Mouse (Mus musculus): ENCODE results near the gene Pirt.

The Pirt gene

GRCm38 (mm10) chr11:66902801-66903200 lies 9.0 kb upstream of the Pirt start:
- TF ChIP-seq POU5F1 (IDR thresholded peaks at IDR 0.05; ENCODE audit: borderline replicate concordance, low read length) (no peak), CTCF (conservative IDR thresholded peaks at IDR 0.05; ENCODE audit: low read length) (no peak), NANOG (IDR thresholded peaks at IDR 0.05; ENCODE audit: borderline replicate concordance, low read length) (no peak)
- Histone ChIP-seq H3K27me3 (ENCODE audit: insufficient read depth, low read length) (0 out of 2 replicates have a peak, but pooled peaks cover 6% of the 10 kb centered on the region), H3K36me3 (ENCODE audit: insufficient read depth, low read length) (no peaks in the 10 kb centered on the region), H3K9me3 (ENCODE audit: low read length) (0 out of 2 replicates have a peak, but pooled peaks cover 3% of the 10 kb centered on the region), H3K4me1 (replicated peaks; ENCODE audit: low read depth, low read length) (peaks cover 22% of the 10 kb centered on the region), H3K4me3 (replicated peaks; ENCODE audit: low read length) (no peak overlapping the region)

- no peak for TF ChIP-seq NANOG (IDR thresholded peaks at IDR 0.05; ENCODE audit: borderline replicate concordance, low read length)
- TF ChIP-seq CTCF (conservative IDR thresholded peaks at IDR 0.05; ENCODE audit: low read length): peak; percentile 67
- H3K9me3 ChIP-seq (ENCODE audit: low read length): no peaks in the 10 kb centered on the region
- H3K27me3 ChIP-seq (ENCODE audit: insufficient read depth, low read length): 0 out of 2 replicates have a peak, but pooled peaks cover 2% of the 10 kb centered on the region
- no peaks in the 10 kb centered on the region for H3K36me3 ChIP-seq (ENCODE audit: insufficient read depth, low read length)
- peak overlapping the region; percentile 65 for H3K4me3 ChIP-seq (replicated peaks; ENCODE audit: low read length)
- H3K4me1 ChIP-seq (replicated peaks; ENCODE audit: low read depth, low read length): peaks cover 22% of the 10 kb centered on the region
Observed at GRCm38 (mm10) chr11:66905617-66906384, 6.0 kb upstream of the Pirt start.

- no peak for TF ChIP-seq NANOG (IDR thresholded peaks at IDR 0.05; ENCODE audit: borderline replicate concordance, low read length)
- Histone ChIP-seq H3K4me3 (replicated peaks; ENCODE audit: low read length) (peak overlapping the region; percentile 69), H3K36me3 (ENCODE audit: insufficient read depth, low read length) (no peaks in the 10 kb centered on the region), H3K27me3 (ENCODE audit: insufficient read depth, low read length) (no peaks in the 10 kb centered on the region), H3K4me1 (replicated peaks; ENCODE audit: low read depth, low read length) (peaks cover 45% of the 10 kb centered on the region), H3K9me3 (ENCODE audit: low read length) (no peaks in the 10 kb centered on the region)
Observed at GRCm38 (mm10) chr11:66912531-66913458, 1.0 kb downstream of the Pirt start.

DNA sequence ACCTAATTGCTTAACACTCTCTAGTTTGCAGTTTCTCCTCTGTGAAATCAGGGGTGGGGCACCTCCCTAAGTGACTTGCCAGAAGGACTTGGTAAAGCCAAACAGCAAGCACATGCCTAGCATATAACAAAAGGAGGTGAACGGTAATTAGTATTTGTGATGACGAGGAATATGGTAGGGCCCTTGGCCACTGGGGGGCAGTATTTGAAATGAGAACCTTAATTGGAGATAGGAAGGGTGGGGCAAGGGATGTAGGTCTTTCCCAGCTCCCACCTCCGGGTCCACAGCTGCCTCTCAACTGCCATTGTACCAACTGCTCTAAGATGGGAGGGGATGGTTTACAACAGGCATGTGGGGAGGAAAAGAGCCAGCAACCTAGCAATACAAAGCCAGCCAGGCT lies 2.5 kb downstream of the Pirt start:
- H3K4me3 ChIP-seq (replicated peaks; ENCODE audit: low read length): no peak overlapping the region
- no peak for TF ChIP-seq NANOG (IDR thresholded peaks at IDR 0.05; ENCODE audit: borderline replicate concordance, low read length)
- TF ChIP-seq POU5F1 (IDR thresholded peaks at IDR 0.05; ENCODE audit: borderline replicate concordance, low read length): no peak
- peak; percentile 66 for TF ChIP-seq CTCF (conservative IDR thresholded peaks at IDR 0.05; ENCODE audit: low read length)
- no peaks in the 10 kb centered on the region for H3K36me3 ChIP-seq (ENCODE audit: insufficient read depth, low read length)
- H3K4me1 ChIP-seq (replicated peaks; ENCODE audit: low read depth, low read length): peaks cover 56% of the 10 kb centered on the region
- H3K27me3 ChIP-seq (ENCODE audit: insufficient read depth, low read length): no peaks in the 10 kb centered on the region
- no peaks in the 10 kb centered on the region for H3K9me3 ChIP-seq (ENCODE audit: low read length)

DNA sequence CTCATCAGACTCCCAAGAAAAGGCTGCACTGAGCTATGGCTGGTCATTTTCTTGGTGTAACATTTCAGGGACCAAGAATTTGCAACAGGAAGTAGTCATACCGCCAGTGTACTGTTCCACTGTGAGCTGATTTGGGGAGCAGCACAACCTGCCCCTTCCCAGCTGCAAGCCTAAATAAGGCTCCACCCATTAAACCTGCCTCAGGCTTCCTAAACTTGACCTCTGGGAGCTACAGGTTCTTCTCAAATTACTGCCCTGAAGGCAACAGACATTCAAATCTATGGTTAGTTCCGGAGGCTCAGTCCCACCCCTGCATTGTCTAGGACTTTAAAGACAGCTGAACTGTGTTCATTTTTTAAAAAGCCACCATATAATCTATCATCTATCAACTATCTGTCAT lies 8.2 kb downstream of the Pirt start:
- Histone ChIP-seq H3K4me1 (replicated peaks; ENCODE audit: low read depth, low read length) (peaks cover 75% of the 10 kb centered on the region), H3K36me3 (ENCODE audit: insufficient read depth, low read length) (no peaks in the 10 kb centered on the region), H3K27me3 (ENCODE audit: insufficient read depth, low read length) (no peaks in the 10 kb centered on the region), H3K4me3 (replicated peaks; ENCODE audit: low read length) (peak overlapping the region; percentile 35; the same call in 1 of the 2 replicates), H3K9me3 (ENCODE audit: low read length) (no peaks in the 10 kb centered on the region)
- no peak for TF ChIP-seq CTCF (conservative IDR thresholded peaks at IDR 0.05; ENCODE audit: low read length)
- no peak for TF ChIP-seq NANOG (IDR thresholded peaks at IDR 0.05; ENCODE audit: borderline replicate concordance, low read length)
- no peak for TF ChIP-seq POU5F1 (IDR thresholded peaks at IDR 0.05; ENCODE audit: borderline replicate concordance, low read length)

GRCm38 (mm10) chr11:66924095-66924823 lies 12.5 kb downstream of the Pirt start:
- 0 out of 2 replicates have a peak, but pooled peaks cover 5% of the 10 kb centered on the region for H3K9me3 ChIP-seq (ENCODE audit: low read length)
- no peak for TF ChIP-seq CTCF (conservative IDR thresholded peaks at IDR 0.05; ENCODE audit: low read length)
- no peak for TF ChIP-seq POU5F1 (IDR thresholded peaks at IDR 0.05; ENCODE audit: borderline replicate concordance, low read length)
- no peak for TF ChIP-seq NANOG (IDR thresholded peaks at IDR 0.05; ENCODE audit: borderline replicate concordance, low read length)
- H3K27me3 ChIP-seq (ENCODE audit: insufficient read depth, low read length): no peaks in the 10 kb centered on the region
- peak overlapping the region; percentile 39; the same call in 1 of the 2 replicates for H3K4me3 ChIP-seq (replicated peaks; ENCODE audit: low read length)
- peaks cover 14% of the 10 kb centered on the region for H3K36me3 ChIP-seq (ENCODE audit: insufficient read depth, low read length)
- peaks cover 85% of the 10 kb centered on the region for H3K4me1 ChIP-seq (replicated peaks; ENCODE audit: low read depth, low read length)

GRCm38 (mm10) chr11:66928311-66928710 lies 16.5 kb downstream of the Pirt start:
- no peak overlapping the region for H3K4me3 ChIP-seq (replicated peaks; ENCODE audit: low read length)
- H3K36me3 ChIP-seq (ENCODE audit: insufficient read depth, low read length): peaks cover 14% of the 10 kb centered on the region
- TF ChIP-seq POU5F1 (IDR thresholded peaks at IDR 0.05; ENCODE audit: borderline replicate concordance, low read length) (no peak), NANOG (IDR thresholded peaks at IDR 0.05; ENCODE audit: borderline replicate concordance, low read length) (no peak), CTCF (conservative IDR thresholded peaks at IDR 0.05; ENCODE audit: low read length) (no peak)
- peaks cover 84% of the 10 kb centered on the region for H3K4me1 ChIP-seq (replicated peaks; ENCODE audit: low read depth, low read length)
- H3K27me3 ChIP-seq (ENCODE audit: insufficient read depth, low read length): no peaks in the 10 kb centered on the region
- H3K9me3 ChIP-seq (ENCODE audit: low read length): peaks cover 17% of the 10 kb centered on the region; the same call in 1 of the 2 replicates
